Mouse (Mus musculus): ENCODE measurements around the gene Trpm7. TPM values are rescaled to one million over a fixed set of nuclear protein-coding genes. Genes with fewer than 3 reads are reported as not detected.

Gene Trpm7
- polyA plus RNA-seq, 1 experiment from 2014 or later: 28.4 TPM

- Histone ChIP-seq H3K36me3 (peaks cover 52% of the 10 kb centered on the region), H3K4me2 (no peak overlapping the region), H3K9ac (no peak overlapping the region), H3K27me3 (no peaks in the 10 kb centered on the region), H3K4me3 (no peak overlapping the region), H3K27ac (replicated peaks) (no peak overlapping the region), H3K9me3 (no peaks in the 10 kb centered on the region), H3K4me1 (replicated peaks) (no peaks in the 10 kb centered on the region)
- WGBS: 97% methylated on average over 3 of the region's 3 CpGs
- ATAC-seq (ENCODE audit: low FRiP score, low read depth): no peak
These were observed 74.0 kb downstream of the Trpm7 start for GRCm38 (mm10) chr2:126801980-126802379.

GRCm38 (mm10) chr2:126798455-126798854 lies 77.6 kb downstream of the Trpm7 start:
- H3K27ac ChIP-seq (replicated peaks): no peak overlapping the region
- no peak overlapping the region for H3K9ac ChIP-seq
- H3K4me2 ChIP-seq: no peak overlapping the region
- no peaks in the 10 kb centered on the region for H3K9me3 ChIP-seq
- no peak for ATAC-seq (ENCODE audit: low FRiP score, low read depth)
- H3K27me3 ChIP-seq: no peaks in the 10 kb centered on the region
- no peak overlapping the region for H3K4me3 ChIP-seq
- peaks cover 59% of the 10 kb centered on the region for H3K36me3 ChIP-seq
- 84% methylated on average over 5 of the region's 5 CpGs for WGBS
- no peaks in the 10 kb centered on the region for H3K4me1 ChIP-seq (replicated peaks)

GRCm38 (mm10) chr2:126795708-126796107 lies 80.3 kb downstream of the Trpm7 start:
- no peak overlapping the region for H3K4me2 ChIP-seq
- H3K9me3 ChIP-seq: no peaks in the 10 kb centered on the region
- H3K27me3 ChIP-seq: no peaks in the 10 kb centered on the region
- H3K4me3 ChIP-seq: no peak overlapping the region
- H3K27ac ChIP-seq (replicated peaks): no peak overlapping the region
- no peaks in the 10 kb centered on the region for H3K4me1 ChIP-seq (replicated peaks)
- 90% methylated on average over 3 of the region's 3 CpGs for WGBS
- ATAC-seq (ENCODE audit: low FRiP score, low read depth): no peak
- no peak overlapping the region for H3K9ac ChIP-seq
- H3K36me3 ChIP-seq: peaks cover 65% of the 10 kb centered on the region

- WGBS: 82% methylated on average over 5 of the region's 5 CpGs
These were observed 83.4 kb downstream of the Trpm7 start for GRCm38 (mm10) chr2:126792611-126793010.

GRCm38 (mm10) chr2:126787721-126788342 lies 88.2 kb downstream of the Trpm7 start:
- no peaks in the 10 kb centered on the region for H3K27me3 ChIP-seq
- H3K27ac ChIP-seq (replicated peaks): no peak overlapping the region
- no peak overlapping the region for H3K4me3 ChIP-seq
- H3K9ac ChIP-seq: no peak overlapping the region
- peaks cover 19% of the 10 kb centered on the region for H3K36me3 ChIP-seq
- ATAC-seq (ENCODE audit: low FRiP score, low read depth): no peak; the same call in 1 of the 2 replicates
- 49% methylated on average over 9 of the region's 9 CpGs for WGBS
- H3K4me2 ChIP-seq: no peak overlapping the region
- no peaks in the 10 kb centered on the region for H3K9me3 ChIP-seq
- no peaks in the 10 kb centered on the region for H3K4me1 ChIP-seq (replicated peaks)

More at GRCm38 (mm10) chr2:126792611-126793010, 83.4 kb downstream of the Trpm7 start:
- H3K4me3 ChIP-seq: no peak overlapping the region
- no peak for ATAC-seq (ENCODE audit: low FRiP score, low read depth)
- no peak overlapping the region for H3K9ac ChIP-seq
- peaks cover 53% of the 10 kb centered on the region for H3K36me3 ChIP-seq
- no peaks in the 10 kb centered on the region for H3K27me3 ChIP-seq
- H3K4me2 ChIP-seq: no peak overlapping the region
- no peak overlapping the region for H3K27ac ChIP-seq (replicated peaks)
- no peaks in the 10 kb centered on the region for H3K9me3 ChIP-seq
- no peaks in the 10 kb centered on the region for H3K4me1 ChIP-seq (replicated peaks)

GRCm38 (mm10) chr2:126783370-126783769 lies 92.7 kb downstream of the Trpm7 start, which contains the start of gene Usp50:
TSS of gene Usp50 (minus strand) at chr2:126783470.
- no peak within 1 kb of the TSS for H3K9ac ChIP-seq
- no peak within 1 kb of the TSS for H3K4me2 ChIP-seq
- 57% methylated on average over 4 of the region's 4 CpGs for WGBS
- H3K36me3 ChIP-seq: no peaks in the 10 kb centered on the region
- H3K27ac ChIP-seq (replicated peaks): no peak within 1 kb of the TSS
- no peak within 1 kb of the TSS for H3K4me3 ChIP-seq
- no peaks in the 10 kb centered on the region for H3K9me3 ChIP-seq
- no peaks in the 10 kb centered on the region for H3K27me3 ChIP-seq
- no peak for ATAC-seq (ENCODE audit: low FRiP score, low read depth)
- no peaks in the 10 kb centered on the region for H3K4me1 ChIP-seq (replicated peaks)

GRCm38 (mm10) chr2:126782433-126782832 lies 93.6 kb downstream of the Trpm7 start:
- WGBS: 76% methylated on average over 3 of the region's 3 CpGs
- no peak overlapping the region for H3K9ac ChIP-seq
- H3K27ac ChIP-seq (replicated peaks): no peak overlapping the region
- H3K4me2 ChIP-seq: no peak overlapping the region
- H3K4me3 ChIP-seq: no peak overlapping the region
- no peaks in the 10 kb centered on the region for H3K27me3 ChIP-seq
- no peaks in the 10 kb centered on the region for H3K36me3 ChIP-seq
- H3K4me1 ChIP-seq (replicated peaks): no peaks in the 10 kb centered on the region
- H3K9me3 ChIP-seq: no peaks in the 10 kb centered on the region
- ATAC-seq (ENCODE audit: low FRiP score, low read depth): 0 out of 2 replicates have a peak, but pooled peaks have one; percentile 8

- H3K4me2 ChIP-seq: no peak overlapping the region
- H3K27me3 ChIP-seq: no peaks in the 10 kb centered on the region
- WGBS: 90% methylated on average over 1 of the region's 1 CpGs
- no peaks in the 10 kb centered on the region for H3K36me3 ChIP-seq
- no peak overlapping the region for H3K9ac ChIP-seq
- H3K4me3 ChIP-seq: no peak overlapping the region
- no peaks in the 10 kb centered on the region for H3K4me1 ChIP-seq (replicated peaks)
- H3K27ac ChIP-seq (replicated peaks): no peak overlapping the region
- no peak for ATAC-seq (ENCODE audit: low FRiP score, low read depth)
- H3K9me3 ChIP-seq: no peaks in the 10 kb centered on the region
These were observed 94.6 kb downstream of the Trpm7 start for GRCm38 (mm10) chr2:126781478-126781877.

GRCm38 (mm10) chr2:126780286-126780685 lies 95.7 kb downstream of the Trpm7 start:
- no peaks in the 10 kb centered on the region for H3K9me3 ChIP-seq
- H3K27ac ChIP-seq (replicated peaks): no peak overlapping the region
- H3K36me3 ChIP-seq: no peaks in the 10 kb centered on the region
- H3K4me3 ChIP-seq: no peak overlapping the region
- H3K4me2 ChIP-seq: no peak overlapping the region
- no peaks in the 10 kb centered on the region for H3K27me3 ChIP-seq
- no peaks in the 10 kb centered on the region for H3K4me1 ChIP-seq (replicated peaks)
- WGBS: 89% methylated on average over 10 of the region's 10 CpGs
- H3K9ac ChIP-seq: no peak overlapping the region
- no peak for ATAC-seq (ENCODE audit: low FRiP score, low read depth)

GRCm38 (mm10) chr2:126778806-126779205 lies 97.2 kb downstream of the Trpm7 start:
- no peak for ATAC-seq (ENCODE audit: low FRiP score, low read depth)
- WGBS: 93% methylated on average over 4 of the region's 4 CpGs
- Histone ChIP-seq H3K9ac (no peak overlapping the region), H3K4me2 (no peak overlapping the region), H3K4me1 (replicated peaks) (no peaks in the 10 kb centered on the region), H3K36me3 (no peaks in the 10 kb centered on the region), H3K27me3 (no peaks in the 10 kb centered on the region), H3K27ac (replicated peaks) (no peak overlapping the region), H3K4me3 (no peak overlapping the region), H3K9me3 (no peaks in the 10 kb centered on the region)

GRCm38 (mm10) chr2:126776416-126776815 lies 99.6 kb downstream of the Trpm7 start:
- Histone ChIP-seq H3K4me2 (no peak overlapping the region), H3K9ac (no peak overlapping the region), H3K9me3 (no peaks in the 10 kb centered on the region), H3K27me3 (no peaks in the 10 kb centered on the region), H3K27ac (replicated peaks) (no peak overlapping the region), H3K4me1 (replicated peaks) (no peaks in the 10 kb centered on the region), H3K36me3 (no peaks in the 10 kb centered on the region), H3K4me3 (no peak overlapping the region)
- no peak for ATAC-seq (ENCODE audit: low FRiP score, low read depth)
- WGBS: 67% methylated on average over 1 of the region's 1 CpGs

GRCm38 (mm10) chr2:126775951-126776350 lies 100.1 kb downstream of the Trpm7 start:
- no peak for ATAC-seq (ENCODE audit: low FRiP score, low read depth)
- H3K9ac ChIP-seq: no peak overlapping the region
- WGBS: 65% methylated on average over 4 of the region's 4 CpGs
- no peak overlapping the region for H3K4me3 ChIP-seq
- no peaks in the 10 kb centered on the region for H3K4me1 ChIP-seq (replicated peaks)
- no peaks in the 10 kb centered on the region for H3K9me3 ChIP-seq
- no peaks in the 10 kb centered on the region for H3K27me3 ChIP-seq
- no peak overlapping the region for H3K4me2 ChIP-seq
- H3K27ac ChIP-seq (replicated peaks): no peak overlapping the region
- no peaks in the 10 kb centered on the region for H3K36me3 ChIP-seq

- H3K4me3 ChIP-seq: no peak overlapping the region
- no peaks in the 10 kb centered on the region for H3K4me1 ChIP-seq (replicated peaks)
- WGBS: 90% methylated on average over 5 of the region's 5 CpGs
- H3K9me3 ChIP-seq: no peaks in the 10 kb centered on the region
- H3K27ac ChIP-seq (replicated peaks): no peak overlapping the region
- H3K4me2 ChIP-seq: no peak overlapping the region
- no peak for ATAC-seq (ENCODE audit: low FRiP score, low read depth)
- H3K36me3 ChIP-seq: no peaks in the 10 kb centered on the region
- no peak overlapping the region for H3K9ac ChIP-seq
- H3K27me3 ChIP-seq: no peaks in the 10 kb centered on the region
These were observed 103.8 kb downstream of the Trpm7 start for GRCm38 (mm10) chr2:126772217-126772616.

All from hindbrain, embryonic 15.5 days (tissue).